Mouse (Mus musculus) embryonic facial prominence, embryonic 11.5 days (tissue): ENCODE results near the gene Crocc. TPM values are rescaled to one million over a fixed set of nuclear protein-coding genes. Genes with fewer than 3 reads are reported as not detected.

Experiments used
- ATAC-seq: fragments of 200-750 bp; cut with Nextera tagmentation; replicated peaks from 2 replicates; pipeline ENCODE4 v1.8.0; 2017; ENCODE audit warnings: low read depth; ENCODE audit not compliant: insufficient number of reproducible peaks, low FRiP score, low TSS enrichment
- DNase-seq: peaks from one replicate; pipeline ENCODE4 v3.0.0-alpha.2; 2015; ENCODE audit warnings: low spot score
- H3K27ac ChIP-seq: fragments of 300-500 bp; sonication (generic); replicated peaks from 2 replicates; pipeline ENCODE4 v1.5.1; 2014; ENCODE audit warnings: mild to moderate bottlenecking, low read depth, low read length, control low read depth
- H3K27me3 ChIP-seq: fragments of 300-500 bp; sonication (generic); 2 replicates; pipeline ENCODE4 v1.6.1; 2014; ENCODE audit warnings: mild to moderate bottlenecking, low read length, moderate library complexity, mixed read lengths; ENCODE audit not compliant: control insufficient read depth, insufficient read depth
- H3K36me3 ChIP-seq: fragments of 300-500 bp; sonication (generic); replicated peaks from 2 replicates; pipeline ENCODE4 v1.6.1; 2014; ENCODE audit warnings: low read depth, mild to moderate bottlenecking, low read length, moderate library complexity, mixed read lengths; ENCODE audit not compliant: control insufficient read depth, insufficient read depth
- H3K4me1 ChIP-seq: fragments of 300-500 bp; sonication (generic); 2 replicates; pipeline ENCODE4 v1.6.1; 2014; ENCODE audit warnings: low read length, mixed read lengths; ENCODE audit not compliant: control insufficient read depth, insufficient read depth
- H3K4me2 ChIP-seq: fragments of 300-500 bp; sonication (generic); 2 replicates; pipeline ENCODE4 v1.6.1; 2014; ENCODE audit warnings: low read depth, mild to moderate bottlenecking, control low read depth, low read length, moderate library complexity
- H3K4me3 ChIP-seq: fragments of 300-500 bp; sonication (generic); 2 replicates; pipeline ENCODE4 v1.5.1; 2014; ENCODE audit warnings: low read depth, low read length, control low read depth
- H3K9ac ChIP-seq: fragments of 300-500 bp; sonication (generic); replicated peaks from 2 replicates; pipeline ENCODE4 v1.6.1; 2014; ENCODE audit warnings: mild to moderate bottlenecking, control low read depth, low read length
- H3K9me3 ChIP-seq: fragments of 300-500 bp; sonication (generic); replicated peaks from 2 replicates; pipeline ENCODE4 v1.6.1; 2016; ENCODE audit warnings: mild to moderate bottlenecking, low read length, inconsistent platforms, mixed read lengths; ENCODE audit not compliant: control insufficient read depth
- WGBS: fragments of 180-500 bp; shearing (Covaris S2); extraction: QIAGEN DNeasy Blood & Tissue Kit; methylation state at CpG from one replicate; pipeline ENCODE4 v1.1.7; 2014; 5-methylcytosine and 5-hydroxymethylcytosine counted together
- polyA plus RNA-seq: library from polyadenylated mRNA; unstranded; fragments of >200 nt; fragmentation: Nextera tagmentation; extraction: Ambion mirVana; gene quantifications from 2 replicates; pipeline ENCODE4 v1.2.1, GENCODE M21; 2014

Gene Crocc
- polyA plus RNA-seq, 1 experiment from 2014 or later, result 6.8 TPM

DNA sequence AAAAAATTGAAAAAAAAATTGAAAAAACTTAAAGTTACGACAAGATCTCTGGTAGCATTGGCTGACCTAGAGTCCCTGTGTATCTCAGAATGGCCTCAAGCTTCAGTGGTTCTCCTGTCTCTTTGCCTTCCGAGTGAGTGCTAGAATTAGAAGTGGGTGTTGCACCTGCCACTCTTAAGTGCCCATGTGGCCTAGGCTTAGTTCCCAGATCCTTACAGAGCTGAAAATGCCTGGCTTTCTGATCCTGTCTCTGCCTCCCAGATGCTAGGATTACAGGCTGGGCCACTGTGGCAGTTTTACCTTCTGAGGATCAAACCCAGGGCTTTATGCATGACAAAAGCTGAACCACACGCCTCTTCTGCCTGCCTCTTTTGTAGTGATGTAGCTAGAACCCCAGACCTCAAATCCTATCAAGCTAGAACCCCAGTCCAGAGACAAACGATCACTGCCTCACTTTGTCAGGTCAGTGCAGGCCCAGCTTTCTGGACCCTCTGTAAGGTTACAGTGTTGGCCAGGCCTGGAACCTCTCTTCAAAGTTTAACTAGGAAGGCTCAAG is 3.8 kb upstream of the Crocc start:
- no peak overlapping the region for H3K27ac ChIP-seq
- H3K4me2 ChIP-seq, result no peak overlapping the region
- peaks cover 4% of the 10 kb centered on the region for H3K36me3 ChIP-seq
- H3K4me3 ChIP-seq, result no peak overlapping the region
- 79% methylated on average over 4 of the region's 4 CpGs for WGBS
- no peak overlapping the region for H3K9ac ChIP-seq
- H3K4me1 ChIP-seq, result no peaks in the 10 kb centered on the region
- ATAC-seq (no peak), DNase-seq (no peak)
- H3K27me3 ChIP-seq, result no peaks in the 10 kb centered on the region
- no peaks in the 10 kb centered on the region for H3K9me3 ChIP-seq

DNA sequence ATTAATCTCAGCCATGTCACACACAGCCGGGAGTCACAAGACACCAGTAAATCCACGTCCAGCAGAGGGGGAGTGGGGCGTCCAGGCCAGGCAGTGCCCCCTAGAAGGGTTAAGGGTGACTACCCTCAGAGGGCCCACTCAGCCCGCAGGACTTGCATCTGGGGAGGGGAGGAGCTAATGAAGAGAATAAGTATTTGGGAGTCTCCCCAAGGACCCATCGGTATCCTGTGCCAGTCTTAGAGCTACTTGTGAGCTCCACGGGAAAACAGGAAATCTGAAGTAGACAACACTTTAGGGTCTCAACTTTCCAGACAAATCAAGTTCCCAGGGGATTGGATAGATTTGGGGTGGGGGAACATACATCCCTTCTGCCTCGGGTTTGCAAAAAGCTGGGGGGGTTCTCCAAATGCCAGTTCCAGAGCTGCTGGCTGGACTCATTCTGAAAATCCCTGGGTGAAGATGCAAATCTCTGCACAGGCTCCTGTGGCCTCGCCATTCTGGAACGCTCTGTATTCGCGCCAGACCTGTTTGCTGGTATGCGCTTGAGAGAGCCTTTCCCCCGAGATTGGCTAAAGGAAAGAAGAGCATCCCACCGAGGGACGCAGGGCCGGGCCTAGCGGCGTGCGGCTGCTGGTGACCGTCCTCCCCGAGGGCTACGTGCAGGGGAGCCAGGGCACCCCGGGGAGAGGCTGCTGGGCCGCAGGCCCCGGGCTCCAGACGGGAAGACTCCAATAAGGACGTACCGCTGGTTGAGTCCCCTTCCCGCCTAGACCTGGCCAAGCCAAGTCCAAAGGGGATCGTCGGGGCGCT is 529 bp downstream of the Crocc start:
- Histone ChIP-seq H3K27ac (peak overlapping the region; percentile 83), H3K27me3 (no peaks in the 10 kb centered on the region), H3K36me3 (no peaks in the 10 kb centered on the region), H3K4me2 (peak overlapping the region; percentile 80), H3K9me3 (no peaks in the 10 kb centered on the region), H3K4me3 (peak overlapping the region; percentile 67), H3K4me1 (no peaks in the 10 kb centered on the region), H3K9ac (peak overlapping the region; percentile 83)
- 1% methylated on average over 31 of the region's 32 CpGs for WGBS
- ATAC-seq (no peak), DNase-seq (peak; percentile 33)

DNA sequence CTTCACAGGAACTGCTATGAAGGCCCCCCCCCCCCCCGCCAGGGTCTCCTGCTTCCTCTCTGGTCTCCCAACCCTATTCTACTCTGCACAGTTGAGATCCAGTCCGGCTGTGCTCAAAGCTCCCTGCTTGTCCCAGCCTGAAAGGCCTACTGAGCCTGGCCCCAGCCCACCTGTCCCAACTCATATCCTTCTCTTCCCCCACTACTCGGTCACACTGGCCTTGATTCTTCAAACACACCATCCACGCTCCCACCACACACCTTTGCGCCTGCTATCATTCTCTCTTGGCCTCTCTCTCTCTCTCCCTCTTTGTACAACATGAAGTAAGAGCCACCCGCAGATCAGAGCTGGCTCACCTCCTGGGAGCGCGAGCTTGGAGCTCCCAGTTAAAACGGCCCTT is 1.5 kb downstream of the Crocc start:
- Histone ChIP-seq H3K4me3 (no peak overlapping the region), H3K4me1 (no peaks in the 10 kb centered on the region; the same call in 1 of the 2 replicates), H3K4me2 (no peak overlapping the region), H3K27ac (no peak overlapping the region), H3K9ac (no peak overlapping the region), H3K36me3 (no peaks in the 10 kb centered on the region), H3K9me3 (no peaks in the 10 kb centered on the region), H3K27me3 (no peaks in the 10 kb centered on the region)
- WGBS, result 84% methylated on average over 9 of the region's 9 CpGs
- ATAC-seq, result no peak
- DNase-seq, result no peak

DNA sequence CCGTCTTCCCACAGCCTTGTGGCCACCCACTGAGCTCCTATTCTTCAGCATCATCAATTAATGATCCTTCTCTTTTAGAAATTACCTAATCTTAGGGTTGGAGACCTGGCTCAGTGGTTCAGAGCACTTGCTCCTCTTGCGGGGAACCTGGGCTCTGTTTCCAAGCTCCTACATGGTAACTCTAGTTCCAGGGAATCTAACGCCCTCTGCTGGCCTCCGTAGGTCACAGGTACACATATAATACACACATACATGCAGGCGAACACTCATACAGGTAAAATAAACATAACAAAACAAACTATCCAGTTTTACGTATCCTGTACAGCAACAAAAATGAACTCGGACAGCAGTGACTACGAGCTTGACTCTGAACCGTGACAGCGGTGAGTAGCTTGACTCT is 3.4 kb downstream of the Crocc start:
- 96% methylated on average over 10 of the region's 10 CpGs for WGBS

DNA sequence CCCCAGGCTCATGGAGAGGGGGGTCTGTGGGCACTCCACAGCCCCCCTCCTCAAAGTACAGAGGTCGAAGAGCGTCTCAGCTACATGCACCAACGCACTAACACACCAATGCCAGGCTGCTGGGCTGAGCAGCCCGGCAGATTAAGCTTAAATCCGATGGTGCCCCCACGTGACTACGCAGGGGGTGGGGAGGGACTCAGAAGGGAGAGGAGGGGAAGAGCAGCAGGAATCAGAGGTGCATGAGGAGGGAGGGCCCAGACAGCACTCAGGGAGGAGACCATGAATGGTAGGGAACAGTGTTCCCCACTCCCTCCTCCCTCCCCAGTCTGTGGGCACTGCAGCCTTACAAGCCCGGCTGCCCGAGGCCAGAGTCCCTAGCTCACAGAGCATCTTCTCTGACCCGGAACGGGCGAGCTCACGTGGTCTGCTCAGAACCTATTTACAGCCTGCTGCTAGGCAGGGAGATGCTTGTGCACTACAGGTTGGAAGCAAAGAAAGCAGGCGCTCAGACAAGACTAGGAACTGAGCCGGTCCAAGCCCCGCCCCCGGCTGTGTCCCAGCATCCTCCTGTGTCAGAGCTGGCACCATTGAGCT is 6.7 kb downstream of the Crocc start:
- Histone ChIP-seq H3K4me2 (peak overlapping the region; percentile 19), H3K36me3 (no peaks in the 10 kb centered on the region), H3K4me1 (peaks cover 4% of the 10 kb centered on the region; the same call in 1 of the 2 replicates), H3K9ac (peak overlapping the region; percentile 46), H3K9me3 (no peaks in the 10 kb centered on the region), H3K4me3 (no peak overlapping the region), H3K27ac (peak overlapping the region; percentile 20; the same call in 1 of the 2 replicates), H3K27me3 (no peaks in the 10 kb centered on the region)
- peak; percentile 22; the same call in 1 of the 2 replicates for ATAC-seq
- DNase-seq, result peak; percentile 57
- 19% methylated on average over 17 of the region's 17 CpGs for WGBS

More for the DNA sequence above, 3.4 kb downstream of the Crocc start:
- no peaks in the 10 kb centered on the region for H3K36me3 ChIP-seq
- no peak overlapping the region for H3K4me3 ChIP-seq
- ATAC-seq, result no peak
- H3K27ac ChIP-seq, result no peak overlapping the region
- no peak overlapping the region for H3K4me2 ChIP-seq
- H3K27me3 ChIP-seq, result no peaks in the 10 kb centered on the region
- peaks cover 4% of the 10 kb centered on the region; the same call in 1 of the 2 replicates for H3K4me1 ChIP-seq
- DNase-seq, result no peak
- H3K9ac ChIP-seq, result no peak overlapping the region
- H3K9me3 ChIP-seq, result no peaks in the 10 kb centered on the region

DNA sequence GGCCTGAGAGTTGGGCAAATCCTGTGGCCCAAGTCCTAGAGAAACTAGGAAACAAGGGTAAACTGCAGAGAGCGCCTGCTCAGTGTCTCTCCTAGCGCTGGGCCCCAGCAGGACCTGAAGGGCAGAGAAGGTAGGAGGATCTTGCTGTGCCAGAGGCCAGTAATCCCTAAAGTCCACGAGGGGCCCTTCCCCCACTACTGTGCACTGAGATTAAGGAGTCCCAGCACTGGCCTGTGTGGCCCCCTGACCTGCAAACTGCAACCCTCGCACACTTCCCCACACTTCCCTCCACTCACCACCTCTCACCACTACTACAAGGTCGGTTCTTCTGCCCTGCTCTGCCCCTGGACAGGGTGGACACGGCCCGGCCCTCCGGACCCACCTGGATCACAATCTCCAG is 7.2 kb downstream of the Crocc start:
- Histone ChIP-seq H3K4me2 (peak overlapping the region; percentile 16; the same call in 1 of the 2 replicates), H3K27ac (peak overlapping the region; percentile 20; the same call in 1 of the 2 replicates), H3K27me3 (no peaks in the 10 kb centered on the region), H3K4me3 (no peak overlapping the region), H3K9ac (peak overlapping the region; percentile 46), H3K36me3 (no peaks in the 10 kb centered on the region), H3K9me3 (no peaks in the 10 kb centered on the region), H3K4me1 (peaks cover 4% of the 10 kb centered on the region; the same call in 1 of the 2 replicates)
- DNase-seq (no peak), ATAC-seq (peak; percentile 7; the same call in 1 of the 2 replicates)
- WGBS, result 41% methylated on average over 8 of the region's 8 CpGs

DNA sequence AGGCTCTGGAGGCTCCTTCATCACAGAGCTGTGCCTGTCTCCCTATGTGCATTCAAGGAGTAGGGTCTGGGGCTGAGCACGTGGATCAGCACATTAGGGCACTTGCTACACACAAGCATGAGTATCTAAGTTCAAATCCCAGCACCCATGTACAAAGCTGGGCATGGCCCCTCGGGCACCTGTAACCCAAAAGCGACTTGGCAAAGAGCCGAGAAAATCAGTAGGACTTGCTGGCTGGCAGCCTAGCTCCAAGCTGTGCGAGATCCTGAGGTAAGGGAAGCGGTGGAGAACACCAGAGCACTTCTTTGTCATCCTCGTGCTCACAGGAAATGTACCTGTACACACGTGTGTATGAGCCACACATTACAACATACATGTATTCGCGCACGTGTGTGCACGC is 7.9 kb downstream of the Crocc start:
- no peak for DNase-seq
- no peak overlapping the region for H3K27ac ChIP-seq
- H3K4me2 ChIP-seq, result no peak overlapping the region
- H3K9ac ChIP-seq, result no peak overlapping the region
- ATAC-seq, result no peak
- no peaks in the 10 kb centered on the region for H3K9me3 ChIP-seq
- H3K4me1 ChIP-seq, result peaks cover 4% of the 10 kb centered on the region; the same call in 1 of the 2 replicates
- no peaks in the 10 kb centered on the region for H3K27me3 ChIP-seq
- H3K4me3 ChIP-seq, result no peak overlapping the region
- WGBS, result 86% methylated on average over 12 of the region's 12 CpGs
- H3K36me3 ChIP-seq, result no peaks in the 10 kb centered on the region

DNA sequence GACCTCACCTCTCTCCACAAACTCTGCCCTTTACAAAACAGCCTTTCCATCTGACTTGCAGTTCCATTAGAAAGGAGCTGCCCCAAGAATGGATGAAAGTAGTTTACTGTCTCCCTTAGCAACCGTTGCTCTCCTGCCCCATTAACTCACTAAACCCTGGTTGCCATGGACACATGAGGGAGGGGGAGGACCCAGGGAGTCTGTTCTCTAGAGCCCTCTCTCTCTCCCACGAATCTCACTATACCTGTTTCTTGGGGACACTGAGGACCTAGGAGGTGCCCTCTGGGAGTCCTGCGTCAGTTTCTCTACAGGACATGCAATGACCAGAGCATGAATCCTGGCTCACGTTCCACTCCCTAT is 10.9 kb downstream of the Crocc start:
- ATAC-seq (no peak), DNase-seq (peak; percentile 73)
- WGBS, result 49% methylated on average over 4 of the region's 4 CpGs
- no peak overlapping the region for H3K4me2 ChIP-seq
- no peaks in the 10 kb centered on the region for H3K9me3 ChIP-seq
- H3K27ac ChIP-seq, result peak overlapping the region; percentile 28; the same call in 1 of the 2 replicates
- H3K9ac ChIP-seq, result no peak overlapping the region
- H3K4me1 ChIP-seq, result peaks cover 4% of the 10 kb centered on the region; the same call in 1 of the 2 replicates
- H3K27me3 ChIP-seq, result no peaks in the 10 kb centered on the region
- no peak overlapping the region for H3K4me3 ChIP-seq
- H3K36me3 ChIP-seq, result no peaks in the 10 kb centered on the region; the same call in none of the 2 replicates
